Mouse (Mus musculus) kidney, postnatal 4 days (tissue): ENCODE data around the gene Dnajc13.

Experiments
- DNase-seq, 2 experiments: peaks; one replicate each; pipeline ENCODE4 v3.0.0; 2021; ENCODE audit warnings: mixed read lengths in 2 of 2

Dnajc13 gene

GRCm38 (mm10) chr9:104182328-104182727, 80.4 kb downstream of the Dnajc13 start:
- no peak for DNase-seq

DNA sequence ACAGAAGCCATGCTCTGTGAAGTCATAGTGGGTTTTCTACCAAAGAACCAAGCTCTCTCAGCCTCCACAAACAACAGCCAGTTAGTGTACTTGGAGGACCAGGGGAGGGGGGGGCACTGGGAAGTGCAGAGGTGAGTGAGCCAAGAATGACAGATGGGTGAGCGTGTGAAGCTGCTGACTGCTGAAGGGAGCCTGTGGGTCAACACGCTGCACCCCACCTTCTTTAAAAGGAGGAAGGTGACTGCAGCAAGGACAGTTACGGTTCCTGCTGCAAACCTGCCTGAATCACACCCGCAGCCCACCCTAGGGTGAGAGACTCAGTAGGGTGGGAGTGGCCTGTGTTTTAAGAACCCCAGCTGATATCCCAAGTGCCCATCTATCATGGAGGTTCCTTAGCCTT, 81.1 kb downstream of the Dnajc13 start:
- DNase-seq = no peak

DNA sequence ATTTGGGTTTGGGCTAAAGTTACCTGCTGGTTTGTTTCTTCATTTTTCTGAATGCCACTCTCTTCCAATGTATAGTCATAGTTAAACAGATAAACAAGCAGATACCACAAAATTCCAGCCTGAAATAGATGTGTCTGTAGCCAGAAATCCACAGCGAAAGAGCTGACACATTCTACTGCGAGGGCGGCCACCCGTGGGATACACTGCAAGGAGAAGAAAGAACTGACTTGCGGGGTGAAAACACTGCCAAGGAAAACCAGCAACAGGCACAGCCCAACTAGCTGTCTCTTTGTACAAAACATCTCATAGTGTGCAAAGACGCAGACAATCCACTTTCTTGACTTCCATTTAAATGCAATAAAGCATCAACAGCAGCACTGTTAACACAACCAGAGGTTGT, 82.7 kb downstream of the Dnajc13 start:
- no peak for DNase-seq

DNA sequence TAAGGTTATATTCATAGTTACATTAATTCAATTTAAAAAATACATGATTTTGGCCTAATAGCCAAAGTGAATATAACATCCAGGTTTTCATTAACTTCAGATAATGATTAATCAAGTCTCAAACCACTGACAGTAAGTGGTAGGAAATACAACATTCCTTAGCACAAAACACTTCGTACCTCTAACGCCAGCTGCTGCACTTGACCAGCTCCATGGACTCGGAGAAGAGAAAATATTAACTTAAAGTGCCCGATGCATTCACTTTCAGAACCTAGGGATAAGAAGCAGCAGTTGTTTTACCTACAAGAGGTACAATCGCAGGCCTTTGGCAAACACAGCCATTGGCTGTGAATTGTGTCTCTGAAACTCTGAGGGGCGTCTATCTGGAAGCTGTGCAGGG, 90.4 kb downstream of the Dnajc13 start:
- no peak for DNase-seq

DNA sequence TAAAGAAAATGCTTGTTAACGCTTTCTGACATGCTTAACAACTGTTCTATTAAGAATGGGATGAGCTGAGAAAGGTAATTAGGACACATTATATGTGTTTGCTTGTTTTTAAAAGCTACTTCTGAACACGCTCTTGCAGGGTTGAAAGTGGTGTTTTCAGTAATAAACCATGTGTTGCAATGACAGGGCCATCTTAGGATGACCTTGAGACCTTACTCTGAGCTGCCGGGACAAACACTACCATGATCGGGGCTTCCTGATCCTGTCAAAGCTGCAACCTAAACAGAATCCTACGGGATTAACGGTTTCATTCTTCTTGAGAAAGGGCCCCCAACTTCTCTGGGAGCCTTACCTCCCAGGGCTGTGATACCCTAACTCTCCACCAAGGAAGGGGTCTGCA, 91.1 kb downstream of the Dnajc13 start:
- no peak for DNase-seq

- no peak for DNase-seq
These were observed 92.7 kb downstream of the Dnajc13 start for GRCm38 (mm10) chr9:104169986-104170385.

- no peak for DNase-seq
These were observed 96.8 kb downstream of the Dnajc13 start for GRCm38 (mm10) chr9:104165926-104166325.

- DNase-seq = peak in 1 of 2 experiments; percentile 17
These were observed 98.5 kb downstream of the Dnajc13 start for GRCm38 (mm10) chr9:104164194-104164593.

DNA sequence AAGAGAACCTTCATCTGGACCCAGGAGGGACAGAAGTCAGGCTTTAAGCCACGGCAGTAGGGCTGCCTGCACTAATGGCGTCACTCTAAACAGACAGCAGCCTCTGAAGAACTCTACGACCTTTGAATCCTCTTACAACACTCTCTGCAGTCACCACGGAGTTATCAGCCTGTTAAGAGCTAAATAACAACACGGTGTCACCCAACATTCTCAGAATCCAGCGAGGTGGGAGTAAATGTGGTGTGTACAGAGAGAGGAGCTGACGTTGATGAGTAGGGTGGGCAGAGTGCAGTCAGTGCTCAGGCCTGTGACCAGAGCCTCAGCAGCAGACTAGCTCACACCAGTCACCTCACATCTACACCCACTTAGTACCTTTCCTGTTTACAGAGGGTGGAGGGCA, 101.6 kb downstream of the Dnajc13 start:
- DNase-seq = no peak

DNA sequence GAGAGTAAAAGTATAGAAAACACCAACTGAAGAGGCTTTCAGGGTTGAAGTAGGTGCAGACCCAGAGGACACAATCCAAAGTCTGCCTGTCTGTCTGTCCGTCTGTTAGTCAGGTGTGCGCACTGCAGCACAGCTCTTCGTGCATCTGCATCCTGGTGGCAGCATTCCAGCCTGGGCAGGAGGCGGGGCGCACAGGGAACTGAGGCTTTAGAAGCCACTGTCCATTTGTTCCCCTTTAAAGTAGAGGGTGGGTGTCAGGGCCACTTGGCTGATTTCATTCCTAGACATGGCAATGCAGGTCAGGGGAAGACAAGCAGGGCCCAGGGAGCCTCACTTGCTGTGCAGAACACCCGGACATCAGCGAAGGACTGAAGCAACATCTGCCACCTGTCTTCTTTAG, 105.4 kb downstream of the Dnajc13 start:
- DNase-seq = no peak

GRCm38 (mm10) chr9:104156506-104156905, 106.2 kb downstream of the Dnajc13 start:
- no peak for DNase-seq

DNA sequence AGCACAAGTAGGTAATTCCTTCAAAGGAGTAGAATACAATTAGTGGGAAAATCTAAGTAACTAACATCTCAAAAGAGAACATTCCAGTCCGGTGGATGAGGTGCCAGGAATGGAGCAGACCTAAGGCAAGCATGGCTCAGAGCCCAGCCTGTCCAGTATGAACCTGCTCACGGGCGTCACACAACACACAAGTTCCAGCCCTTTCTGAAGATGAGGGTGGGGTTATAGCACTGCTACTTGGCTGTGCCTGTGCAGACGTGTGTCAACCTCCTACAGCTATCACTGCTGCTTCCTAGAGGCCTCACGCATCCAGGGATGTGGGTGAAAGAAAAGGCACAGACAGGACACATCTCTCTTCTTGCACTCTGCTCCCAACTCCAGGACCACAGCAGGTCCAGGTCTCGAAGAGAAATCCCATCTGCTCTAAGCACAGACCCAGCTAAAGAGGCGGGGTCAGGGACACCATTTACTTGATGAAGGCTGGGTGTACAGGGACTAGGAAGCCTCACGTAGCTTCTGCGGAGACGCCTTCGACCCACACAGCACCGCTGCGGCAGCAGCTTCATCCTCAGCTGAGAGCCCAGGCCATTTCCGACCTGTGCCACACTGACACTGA, 107.5 kb downstream of the Dnajc13 start:
- no peak for DNase-seq

DNA sequence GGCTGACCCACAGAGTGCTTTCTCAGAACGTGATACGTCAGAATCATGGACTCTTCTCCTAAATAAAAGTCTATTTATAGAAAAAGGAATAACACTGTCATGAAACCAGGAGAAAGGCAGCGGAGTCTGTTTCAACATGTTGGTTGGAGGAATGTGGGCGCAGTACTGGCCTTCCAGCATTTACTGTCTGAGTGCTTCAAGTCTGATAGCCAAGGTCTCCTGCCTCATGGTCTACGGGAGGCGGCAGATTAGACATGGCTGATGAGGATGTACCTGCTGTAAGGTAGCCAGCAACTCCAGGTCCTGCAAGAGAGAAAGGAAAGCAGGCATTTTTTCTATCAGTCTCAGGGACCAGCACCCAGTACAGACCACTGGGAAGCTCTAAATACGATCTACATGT, 110.6 kb downstream of the Dnajc13 start:
- no peak for DNase-seq

DNA sequence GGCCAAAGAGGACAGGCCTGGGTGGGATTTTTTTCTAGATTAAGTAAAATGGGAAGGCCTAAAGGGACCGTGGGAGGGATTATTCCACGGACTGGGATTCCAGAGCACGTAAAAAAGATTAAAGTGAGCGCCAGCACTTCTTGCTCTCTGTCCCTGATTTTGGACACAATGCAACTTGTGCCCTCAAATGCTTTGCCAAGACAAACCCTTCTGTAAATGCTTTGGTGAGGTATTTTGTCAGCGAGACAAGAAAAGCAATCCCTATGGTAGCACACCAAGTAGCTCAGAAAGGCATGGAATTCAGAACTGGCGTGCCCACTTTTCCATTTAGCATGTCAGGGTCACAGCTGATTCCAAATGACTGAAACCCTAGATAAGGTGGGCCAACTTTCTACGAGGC, 113.8 kb downstream of the Dnajc13 start:
- no peak for DNase-seq

DNA sequence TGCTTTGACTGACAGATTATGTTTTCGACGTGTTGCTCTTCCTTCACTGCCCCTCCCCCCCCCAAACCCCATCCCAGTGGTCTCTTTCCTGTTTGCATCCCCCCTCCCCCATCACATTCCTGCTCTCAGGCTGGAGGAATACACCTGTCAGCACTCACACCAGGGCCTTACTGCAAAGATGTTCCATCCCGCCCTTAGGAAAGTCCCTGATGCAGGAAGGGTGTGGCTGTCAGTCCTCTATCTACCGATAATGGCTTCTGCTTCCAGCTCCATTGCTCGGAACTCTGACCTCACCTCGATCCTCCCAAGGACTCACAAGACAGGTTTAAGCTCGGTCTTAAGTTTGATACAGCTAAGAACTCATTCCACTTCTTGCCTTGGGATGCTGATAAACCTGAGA, 116.0 kb downstream of the Dnajc13 start:
- no peak for DNase-seq

DNA sequence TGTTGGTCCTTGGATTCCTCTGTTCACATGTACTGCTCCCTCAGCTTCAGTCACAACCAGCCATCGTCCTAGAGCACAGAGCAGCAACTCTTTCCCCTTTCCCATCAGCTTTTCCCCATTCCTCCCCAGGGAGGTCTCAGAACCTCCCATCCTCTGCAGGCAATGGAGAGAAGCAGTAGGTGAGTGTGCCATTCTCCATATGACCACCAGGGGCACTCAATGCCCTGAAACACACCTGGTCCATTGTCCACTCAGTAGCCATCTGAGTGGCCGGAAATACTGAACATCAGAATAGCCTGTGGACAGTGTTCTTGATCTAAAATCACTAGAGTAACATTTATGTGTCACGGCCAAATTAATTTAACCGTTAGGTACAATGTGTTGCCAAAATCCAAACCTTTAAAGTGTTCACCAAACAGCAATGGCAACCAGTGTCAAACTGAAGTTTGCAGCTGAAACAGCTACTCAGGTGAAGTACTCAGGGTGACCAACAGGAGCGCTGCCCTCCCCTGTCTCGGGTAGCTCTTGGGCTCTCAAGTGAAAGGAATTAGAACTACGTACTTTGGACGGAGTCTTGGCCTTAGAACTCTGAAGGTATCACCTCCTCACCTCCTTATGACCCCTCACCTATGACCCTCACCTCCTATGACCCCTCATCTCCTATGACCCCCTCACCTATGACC, 118.3 kb downstream of the Dnajc13 start:
- peak in 1 of 2 experiments; percentile 28 for DNase-seq

- no peak for DNase-seq
These were observed 119.9 kb downstream of the Dnajc13 start for GRCm38 (mm10) chr9:104142805-104143204.

DNA sequence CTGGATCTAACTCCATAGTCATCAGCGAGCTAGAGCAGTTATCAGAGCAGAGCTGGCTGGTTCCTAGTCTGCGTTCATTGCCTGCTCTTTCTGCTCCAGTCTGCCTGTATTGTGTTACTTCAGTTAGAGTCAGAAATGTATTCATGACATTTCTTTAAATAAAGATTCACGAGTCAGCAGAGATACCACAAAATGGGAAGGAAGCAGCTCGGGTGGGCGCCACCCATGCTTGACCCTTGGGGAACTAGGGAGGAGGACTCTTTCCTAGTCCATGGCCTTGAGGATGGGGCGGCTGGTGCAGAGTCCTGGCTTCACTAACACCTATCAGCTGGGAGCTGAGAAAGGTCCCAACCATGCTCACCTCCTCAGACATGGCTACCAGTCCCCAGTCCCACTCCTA, 122.4 kb downstream of the Dnajc13 start:
- no peak for DNase-seq

DNA sequence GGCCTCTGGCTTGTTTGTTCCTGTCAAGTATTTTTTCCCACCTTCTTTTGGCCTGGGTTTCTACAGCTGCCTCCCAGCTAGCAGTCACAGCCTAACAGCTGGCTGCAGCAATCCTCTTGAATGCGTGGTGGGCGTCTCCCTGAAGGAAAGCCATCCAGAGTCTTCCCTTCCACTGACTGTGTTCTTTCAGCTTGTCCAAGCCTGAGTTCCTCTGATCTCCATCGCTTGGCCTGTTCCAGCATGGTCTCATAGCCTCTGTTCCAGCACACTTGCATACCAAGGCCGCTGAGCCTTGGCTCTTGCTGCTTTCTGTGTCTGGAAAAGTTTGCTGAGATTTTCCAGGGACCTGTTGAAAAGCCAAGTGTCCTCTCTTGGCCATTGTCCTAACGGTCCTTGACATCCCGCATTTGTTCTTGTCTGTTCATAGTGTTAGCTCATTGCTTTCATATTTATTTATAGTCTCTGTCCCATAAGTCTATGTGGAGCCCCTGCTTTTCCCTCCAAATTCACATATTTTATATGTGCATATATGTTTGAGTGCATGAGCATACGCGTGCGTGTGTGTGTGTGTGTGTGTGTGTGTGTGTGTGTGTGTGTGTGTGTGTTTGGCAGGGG, 132.5 kb downstream of the Dnajc13 start:
- peak; percentile 13 to 31 for DNase-seq

DNA sequence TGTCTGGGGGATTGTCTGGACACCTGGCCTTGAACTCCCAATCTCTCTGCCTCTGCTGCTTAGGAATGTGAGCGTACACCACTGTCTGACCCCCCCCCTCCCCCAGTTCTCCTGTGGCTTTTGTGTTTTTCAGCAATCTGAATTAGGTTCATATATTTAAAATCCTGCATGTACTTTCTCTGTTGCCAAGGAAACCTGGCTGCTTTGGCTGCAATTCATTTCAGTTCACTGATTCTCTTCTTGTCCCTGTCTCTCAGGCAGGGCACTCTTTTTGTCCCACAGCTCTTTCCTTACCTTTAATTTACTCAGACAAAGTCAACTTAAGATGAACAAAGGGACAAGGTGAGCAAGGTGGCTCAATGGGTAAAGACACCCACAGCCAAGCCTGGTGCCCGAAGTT, 134.6 kb downstream of the Dnajc13 start:
- no peak for DNase-seq

DNA sequence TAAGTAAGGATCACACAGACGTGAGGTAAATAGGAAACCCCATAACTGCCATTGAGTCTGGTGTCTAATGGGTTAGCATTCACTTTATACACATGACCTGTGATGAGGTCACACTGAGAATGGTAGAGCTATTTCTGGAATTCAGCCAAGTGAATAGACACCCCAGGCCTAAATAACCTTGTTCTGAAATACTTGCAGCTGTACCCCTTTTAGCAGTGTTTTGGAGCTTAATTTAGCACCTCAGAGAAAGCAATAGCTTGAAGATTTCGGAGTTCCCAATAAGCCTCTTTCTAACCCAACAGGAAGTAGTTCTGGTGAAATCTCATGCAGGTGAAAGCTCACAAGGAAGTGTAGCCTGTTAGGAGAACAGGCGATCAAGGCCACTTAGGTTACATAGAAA, 135.9 kb downstream of the Dnajc13 start, which contains the start of gene Ackr4:
Gene Ackr4, minus strand, starts transcription at position 101 of the 400 bp plus-strand sequence.
- no peak for DNase-seq

DNA sequence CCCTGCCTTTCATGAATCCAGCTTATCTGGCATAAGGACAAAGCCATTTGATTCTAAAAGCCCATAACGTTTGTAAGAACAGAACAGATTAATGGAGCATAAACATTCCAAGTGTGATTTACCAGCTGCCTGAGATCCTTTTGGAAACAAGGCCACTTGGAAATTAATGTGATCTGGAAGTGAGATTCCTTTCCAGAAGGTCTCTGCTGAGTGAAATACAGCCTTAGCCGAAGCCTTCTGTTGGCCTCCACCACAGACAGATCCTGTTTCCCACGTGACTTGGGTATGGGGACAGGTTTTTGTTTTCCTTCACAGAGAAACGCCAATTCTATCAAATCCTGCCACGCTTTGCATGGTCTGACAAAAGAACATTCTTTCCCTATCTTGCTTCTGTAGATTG, 139.1 kb downstream of the Dnajc13 start:
- DNase-seq = peak in 1 of 2 experiments; percentile 46

DNA sequence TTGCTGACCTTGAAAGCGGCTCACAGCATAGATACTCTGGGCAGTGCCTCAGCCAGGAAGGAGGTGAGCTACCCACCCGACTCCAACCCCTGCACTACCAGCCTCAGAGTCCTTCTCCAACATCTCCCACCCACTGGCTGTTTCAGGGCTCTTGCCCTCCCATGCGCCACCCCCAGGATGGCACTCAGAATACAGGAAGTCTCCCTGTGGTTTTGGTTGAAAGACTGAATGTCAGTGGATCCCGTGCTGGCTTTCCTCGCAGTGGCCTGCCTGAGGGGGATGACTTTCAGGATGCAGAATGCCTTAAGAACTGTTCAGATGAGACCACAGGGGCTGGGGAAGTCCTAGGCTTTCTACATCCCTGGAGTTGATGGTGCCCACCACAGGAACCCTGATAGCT, 139.6 kb downstream of the Dnajc13 start:
- DNase-seq = peak; percentile 48 to 56

DNA sequence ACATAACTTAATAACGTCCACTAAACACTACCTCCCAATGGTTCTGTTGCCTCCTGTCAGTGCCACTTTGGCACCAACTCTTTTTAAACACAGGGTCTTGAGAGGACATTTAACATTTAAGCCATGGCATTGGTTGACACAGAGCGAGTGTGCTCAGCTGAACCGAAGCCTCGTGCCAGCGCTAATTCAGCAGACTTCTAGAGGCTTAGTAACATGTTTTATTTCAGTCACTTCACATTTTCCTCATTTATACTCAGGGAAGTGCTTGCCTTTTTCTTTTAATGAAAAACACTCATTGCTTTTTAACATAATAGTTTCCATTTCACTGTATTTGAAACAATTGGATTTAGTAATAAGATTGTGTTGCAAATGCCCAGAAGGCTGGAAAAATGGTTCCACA, 153.6 kb downstream of the Dnajc13 start:
- DNase-seq = no peak
